Mouse (Mus musculus) lung, postnatal 0 days (tissue): ENCODE measurements at regions not wholly inside any gene's neighbourhood (a gene's known extent, or its start where the extent isn't known, plus 50 kb on each side); places are given as distances from the start of the nearest gene placed in this dataset.
"Not testable (repeated sequence)": the region's sequence is repeated elsewhere in the genome, so short reads cannot be mapped to it uniquely, and the experiment has no call there.

Experiments used
- ATAC-seq: fragments of 200-750 bp; cut with Nextera tagmentation; 2 replicates; pipeline ENCODE4 v1.8.0; 2017; ENCODE audit warnings: moderate library complexity
- DNase-seq: peaks from one replicate; pipeline ENCODE4 v3.0.0-alpha.2; 2016; ENCODE audit warnings: low spot score
- H3K27ac ChIP-seq: fragments of 300-500 bp; sonication (generic); 2 replicates; pipeline ENCODE4 v1.5.1; 2014; ENCODE audit warnings: antibody characterized with exemption, mild to moderate bottlenecking, low read length, mixed read lengths
- H3K27me3 ChIP-seq: fragments of 300-500 bp; sonication (generic); replicated peaks from 2 replicates; pipeline ENCODE4 v1.6.1; 2014; ENCODE audit warnings: low read length, mixed read lengths; ENCODE audit not compliant: insufficient read depth
- H3K36me3 ChIP-seq: fragments of 300-500 bp; sonication (generic); 2 replicates; pipeline ENCODE4 v1.6.1; 2014; ENCODE audit warnings: low read length, mixed read lengths; ENCODE audit not compliant: insufficient read depth
- H3K4me1 ChIP-seq: fragments of 300-500 bp; sonication (generic); 2 replicates; pipeline ENCODE4 v1.6.1; 2014; ENCODE audit warnings: antibody characterized with exemption, low read depth, low read length, mixed read lengths; ENCODE audit not compliant: insufficient read depth
- H3K4me2 ChIP-seq: fragments of 300-500 bp; sonication (generic); replicated peaks from 2 replicates; pipeline ENCODE4 v1.6.1; 2014; ENCODE audit warnings: low read depth, mild to moderate bottlenecking, low read length, moderate library complexity, mixed read lengths
- H3K4me3 ChIP-seq: fragments of 300-500 bp; sonication (generic); 2 replicates; pipeline ENCODE4 v1.5.1; 2014; ENCODE audit warnings: low read depth, low read length
- H3K9ac ChIP-seq: fragments of 300-500 bp; sonication (generic); replicated peaks from 2 replicates; pipeline ENCODE4 v1.6.1; 2014; ENCODE audit warnings: low read depth, mild to moderate bottlenecking
- H3K9me3 ChIP-seq: fragments of 300-500 bp; sonication (generic); 2 replicates; pipeline ENCODE4 v1.6.1; 2016; ENCODE audit warnings: low read length, mixed read lengths
- CTCF ChIP-seq: IDR thresholded peaks from 2 replicates; pipeline ENCODE4 v1.5.1; 2016; ENCODE audit warnings: antibody characterized with exemption, mild to moderate bottlenecking
- EP300 ChIP-seq: IDR thresholded peaks from 2 replicates; pipeline ENCODE4 v1.6.1; 2016; ENCODE audit warnings: antibody characterized with exemption, mild to moderate bottlenecking, control low read depth
- WGBS: fragments of 180-500 bp; shearing (Covaris S2); extraction: QIAGEN DNeasy Blood & Tissue Kit; methylation state at CpG from one replicate; pipeline ENCODE4 v1.1.7; 2014; 5-methylcytosine and 5-hydroxymethylcytosine counted together

DNA sequence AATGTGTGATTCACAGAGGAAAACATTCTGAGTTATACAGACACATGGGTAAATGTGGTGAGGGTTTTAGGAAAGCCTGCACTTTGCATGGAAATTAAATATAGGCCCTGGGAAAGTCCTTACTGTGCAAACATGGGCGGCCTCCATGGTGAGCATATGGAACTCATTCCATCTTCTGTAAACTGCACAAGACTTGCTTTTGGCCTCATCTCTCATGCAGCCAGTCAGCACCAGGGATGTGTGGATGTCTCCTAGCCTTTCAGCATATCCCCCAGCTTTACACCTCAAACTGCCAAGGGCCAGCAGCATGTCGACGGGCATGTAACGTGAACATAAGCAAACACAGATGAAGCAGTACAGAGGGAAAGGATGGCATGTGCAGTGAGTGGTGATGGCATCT, 364.7 kb upstream of the 1700008P02Rik start:
- no peak for ATAC-seq
- no peaks in the 10 kb centered on the region for H3K9me3 ChIP-seq
- WGBS: 85% methylated on average over 4 of the region's 4 CpGs

DNA sequence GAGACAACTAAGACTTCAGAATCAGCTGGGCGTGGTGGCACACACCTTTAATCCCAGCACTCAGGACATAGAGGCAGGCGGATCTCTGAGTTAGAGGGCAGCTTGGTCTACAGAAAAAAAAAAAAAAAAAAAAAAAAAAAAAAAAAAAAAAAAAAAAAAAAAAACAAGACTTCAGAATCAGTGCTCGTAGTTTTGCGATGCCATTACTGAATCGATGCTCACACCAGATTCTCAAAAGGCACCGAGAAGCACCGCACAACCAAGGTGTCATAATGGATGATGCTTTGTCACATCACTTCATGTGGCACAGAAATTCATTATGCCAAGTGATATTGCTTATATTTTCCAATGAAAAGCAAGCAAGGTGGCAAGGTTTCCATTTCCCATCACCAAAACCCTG, 337.4 kb upstream of the 1700008P02Rik start:
- 82% methylated on average over 7 of the region's 7 CpGs for WGBS

More for the DNA sequence above, 364.7 kb upstream of the 1700008P02Rik start:
- no peak overlapping the region for H3K4me3 ChIP-seq
- H3K27ac ChIP-seq: no peak overlapping the region
- no peaks in the 10 kb centered on the region for H3K4me1 ChIP-seq
- no peaks in the 10 kb centered on the region for H3K27me3 ChIP-seq
- H3K9ac ChIP-seq: no peak overlapping the region
- H3K36me3 ChIP-seq: no peaks in the 10 kb centered on the region
- no peak overlapping the region for H3K4me2 ChIP-seq
- DNase-seq: no peak
- no peak for TF ChIP-seq CTCF
- no peak for TF ChIP-seq EP300

DNA sequence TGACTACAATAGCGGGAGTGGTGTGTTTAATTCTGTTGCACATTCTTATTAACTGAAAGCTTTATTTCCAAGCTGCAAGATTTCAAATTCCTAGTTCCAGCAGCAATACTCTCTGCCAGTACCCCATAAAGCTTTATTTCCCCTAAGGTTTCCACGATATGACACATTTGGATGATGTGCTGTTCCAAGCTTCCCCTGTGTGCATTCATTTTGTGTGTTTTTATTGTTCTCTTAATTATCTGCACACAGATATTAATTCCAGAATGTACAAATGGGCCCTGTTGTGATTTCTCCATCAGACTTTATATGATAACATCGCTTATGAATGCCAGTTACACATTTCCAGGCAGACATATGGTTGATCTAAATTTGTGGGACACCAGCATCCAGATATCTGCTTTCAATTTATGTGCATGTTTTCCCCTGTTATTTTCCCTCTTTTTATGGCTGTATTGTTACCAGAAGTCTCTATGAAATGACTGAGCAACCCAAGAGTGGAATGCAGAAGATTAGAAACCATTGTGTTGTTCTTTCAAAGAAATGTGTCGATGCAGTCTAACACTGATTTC, 312.4 kb upstream of the 1700008P02Rik start:
- DNase-seq (no peak), ATAC-seq (no peak)
- TF ChIP-seq EP300: no peak
- no peak for TF ChIP-seq CTCF
- WGBS: 81% methylated on average over 4 of the region's 4 CpGs
- H3K4me2 ChIP-seq: no peak overlapping the region
- no peaks in the 10 kb centered on the region for H3K9me3 ChIP-seq
- no peaks in the 10 kb centered on the region for H3K36me3 ChIP-seq
- no peak overlapping the region for H3K9ac ChIP-seq
- H3K27me3 ChIP-seq: no peaks in the 10 kb centered on the region
- H3K4me1 ChIP-seq: no peaks in the 10 kb centered on the region
- H3K4me3 ChIP-seq: no peak overlapping the region
- H3K27ac ChIP-seq: no peak overlapping the region

More for the DNA sequence above, 337.4 kb upstream of the 1700008P02Rik start:
- Histone ChIP-seq H3K4me3 (no peak overlapping the region), H3K4me1 (no peaks in the 10 kb centered on the region), H3K27me3 (no peaks in the 10 kb centered on the region), H3K36me3 (no peaks in the 10 kb centered on the region), H3K9ac (no peak overlapping the region), H3K27ac (no peak overlapping the region), H3K4me2 (no peak overlapping the region), H3K9me3 (no peaks in the 10 kb centered on the region)
- TF ChIP-seq EP300: no peak
- TF ChIP-seq CTCF: no peak
- DNase-seq: no peak
- no peak for ATAC-seq

DNA sequence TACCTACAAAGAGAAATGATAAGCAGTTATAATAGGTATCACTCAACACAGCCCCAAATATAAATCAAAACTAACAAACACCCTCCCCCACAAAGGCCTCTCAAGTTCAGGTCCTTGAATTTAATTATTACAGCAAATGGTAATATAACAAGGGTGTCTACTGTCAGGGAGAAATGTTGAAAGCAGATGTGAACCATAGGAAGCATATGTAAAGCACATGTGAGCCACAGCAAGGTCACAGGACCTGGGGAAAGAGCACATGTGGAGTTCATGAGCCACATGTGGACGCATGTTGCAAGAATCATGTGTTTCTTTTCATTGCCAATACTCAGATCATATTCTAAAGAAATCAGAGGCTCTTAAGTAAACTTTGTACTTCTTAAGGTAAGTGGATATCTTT, 306.5 kb upstream of the 1700008P02Rik start:
- H3K9ac ChIP-seq: no peak overlapping the region
- H3K4me1 ChIP-seq: no peaks in the 10 kb centered on the region
- H3K36me3 ChIP-seq: no peaks in the 10 kb centered on the region
- H3K27ac ChIP-seq: no peak overlapping the region
- no peak for DNase-seq
- no peaks in the 10 kb centered on the region for H3K9me3 ChIP-seq
- H3K4me2 ChIP-seq: no peak overlapping the region
- no peak overlapping the region for H3K4me3 ChIP-seq
- TF ChIP-seq EP300 (no peak), CTCF (no peak)
- 59% methylated on average over 1 of the region's 1 CpGs for WGBS
- no peaks in the 10 kb centered on the region for H3K27me3 ChIP-seq
- no peak for ATAC-seq

DNA sequence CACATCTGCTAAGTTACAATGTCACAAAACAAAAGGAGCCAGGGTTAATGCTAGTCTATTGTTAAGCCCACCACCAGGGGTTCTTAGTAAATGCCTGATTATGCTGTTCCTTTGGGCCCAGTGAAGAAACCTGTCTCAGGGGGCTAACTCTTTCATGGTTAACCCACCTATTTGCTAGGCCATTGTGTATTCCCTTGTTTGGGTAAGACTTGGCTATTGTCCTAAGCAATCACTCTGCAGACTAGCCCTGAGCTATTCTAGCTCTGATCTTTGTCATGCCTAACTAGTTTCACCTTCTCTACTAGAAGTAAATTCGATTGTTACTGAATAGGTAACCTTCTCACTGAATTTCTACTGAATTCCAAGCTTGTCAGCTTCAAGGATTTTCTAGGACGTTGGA, 302.4 kb upstream of the 1700008P02Rik start:
- 43% methylated on average over 2 of the region's 2 CpGs for WGBS
- H3K27ac ChIP-seq, H3K4me3 ChIP-seq, H3K4me2 ChIP-seq, DNase-seq, H3K4me1 ChIP-seq, H3K27me3 ChIP-seq, H3K9me3 ChIP-seq, H3K9ac ChIP-seq, H3K36me3 ChIP-seq, ATAC-seq: not testable (repeated sequence)

DNA sequence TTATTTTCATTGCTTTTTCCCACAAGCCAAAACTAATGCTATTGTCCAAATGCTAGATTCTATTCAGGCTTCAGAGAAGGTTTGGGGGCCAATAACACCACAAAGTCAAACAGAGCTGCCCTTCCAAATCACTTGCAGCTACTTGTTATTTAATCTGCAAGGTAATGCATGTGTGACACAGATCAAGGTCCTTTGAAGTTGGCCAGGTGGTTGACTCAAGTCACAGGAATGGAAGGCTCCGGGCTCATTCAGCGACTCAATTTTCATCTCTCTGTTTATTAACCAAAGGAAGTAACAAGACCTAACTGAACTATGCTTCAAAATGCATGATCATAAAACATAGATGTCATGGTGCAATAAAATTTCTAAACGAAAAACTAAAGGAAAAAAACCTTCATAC, 300.0 kb upstream of the 1700008P02Rik start:
- DNase-seq: no peak
- ATAC-seq: no peak
- WGBS: 54% methylated on average over 3 of the region's 3 CpGs

DNA sequence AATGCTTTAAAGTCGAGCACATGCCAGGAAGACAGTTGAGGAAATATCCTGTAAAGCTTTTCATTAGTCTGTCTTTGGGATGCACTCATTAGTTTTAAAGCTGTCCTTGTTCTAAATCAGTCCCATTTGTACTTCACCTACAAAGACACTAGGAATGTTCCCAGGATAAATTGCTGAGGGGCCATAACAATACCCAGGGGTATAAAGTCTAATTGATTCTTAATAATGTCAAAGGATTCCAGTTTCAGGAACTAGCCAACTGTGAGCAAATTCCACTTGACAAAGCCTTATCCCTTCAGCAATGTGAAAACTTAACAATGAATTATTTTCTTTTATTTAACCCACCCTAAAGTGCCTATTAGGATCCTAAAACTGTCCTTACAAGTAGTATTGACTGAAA, 267.7 kb upstream of the 1700008P02Rik start:
- Histone ChIP-seq H3K4me3 (no peak overlapping the region), H3K27me3 (no peaks in the 10 kb centered on the region), H3K36me3 (no peaks in the 10 kb centered on the region)

More for the DNA sequence above, 300.0 kb upstream of the 1700008P02Rik start:
- no peak for TF ChIP-seq EP300
- TF ChIP-seq CTCF: no peak
- no peak overlapping the region for H3K4me3 ChIP-seq
- no peaks in the 10 kb centered on the region for H3K27me3 ChIP-seq
- H3K27ac ChIP-seq: no peak overlapping the region
- no peaks in the 10 kb centered on the region for H3K4me1 ChIP-seq
- H3K9ac ChIP-seq: no peak overlapping the region
- no peaks in the 10 kb centered on the region for H3K9me3 ChIP-seq
- no peaks in the 10 kb centered on the region for H3K36me3 ChIP-seq
- no peak overlapping the region for H3K4me2 ChIP-seq

More for the DNA sequence above, 267.7 kb upstream of the 1700008P02Rik start:
- no peaks in the 10 kb centered on the region for H3K9me3 ChIP-seq
- H3K4me2 ChIP-seq: no peak overlapping the region
- 55% methylated on average over 1 of the region's 1 CpGs for WGBS
- no peak for ATAC-seq
- H3K9ac ChIP-seq: no peak overlapping the region
- no peak for DNase-seq
- TF ChIP-seq EP300 (no peak), CTCF (no peak)
- H3K4me1 ChIP-seq: no peaks in the 10 kb centered on the region
- H3K27ac ChIP-seq: no peak overlapping the region
